Mouse (Mus musculus): Measurements from ENCODE around the gene Prdx1.
"Not testable (repeated sequence)": the region's sequence is repeated elsewhere in the genome, so short reads cannot be mapped to it uniquely, and the experiment has no call there.

Prdx1 gene

DNA sequence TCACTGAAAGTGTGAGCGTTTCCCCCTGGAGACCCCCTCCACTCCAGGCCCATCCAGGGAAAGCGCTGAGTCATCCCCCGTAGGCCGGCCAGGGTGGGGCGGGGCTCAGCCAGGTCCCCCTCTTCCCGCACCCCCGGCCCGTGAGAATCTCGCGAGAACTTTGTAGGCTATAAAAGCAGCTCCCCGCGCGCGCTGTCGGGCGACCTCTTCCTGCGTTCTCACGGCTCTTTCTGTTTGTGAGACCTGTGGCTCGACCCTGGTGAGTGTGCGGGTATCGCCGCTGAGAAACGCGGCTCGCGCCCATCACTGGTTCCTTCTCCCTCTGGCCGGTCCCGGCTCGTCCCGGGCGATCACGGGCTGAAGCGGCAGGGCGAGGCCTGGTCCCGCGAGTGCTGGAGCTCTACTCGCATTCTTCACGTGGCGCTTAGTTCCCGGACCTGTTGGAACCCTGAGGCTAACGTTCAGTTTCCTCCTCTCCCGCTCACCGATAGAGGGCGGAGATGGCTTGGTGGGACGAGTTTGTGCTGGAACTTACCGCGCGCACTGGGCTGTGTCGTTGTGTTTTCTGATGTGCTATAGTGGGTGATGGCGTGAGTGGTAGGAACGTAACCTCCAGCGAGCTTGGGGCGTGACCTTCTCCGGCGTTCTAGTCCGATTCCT, at the start of gene Prdx1:
Gene Prdx1, plus strand, starts transcription at position 143 of the 660 bp plus-strand sequence.
- DNase-seq (ENCODE audit: low spot score), result peak; percentile 99

GRCm38 (mm10) chr4:116638821-116639220, 46.5 kb upstream of the Prdx1 start:
- DNase-seq (ENCODE audit: low spot score), result no peak

GRCm38 (mm10) chr4:116642071-116642470, 43.3 kb upstream of the Prdx1 start:
- no peak for DNase-seq (ENCODE audit: low spot score)

- no peak for DNase-seq (ENCODE audit: low spot score)
These were observed 41.0 kb upstream of the Prdx1 start for GRCm38 (mm10) chr4:116644326-116644725.

GRCm38 (mm10) chr4:116645624-116646023, 39.7 kb upstream of the Prdx1 start:
- no peak for DNase-seq (ENCODE audit: low spot score)

DNA sequence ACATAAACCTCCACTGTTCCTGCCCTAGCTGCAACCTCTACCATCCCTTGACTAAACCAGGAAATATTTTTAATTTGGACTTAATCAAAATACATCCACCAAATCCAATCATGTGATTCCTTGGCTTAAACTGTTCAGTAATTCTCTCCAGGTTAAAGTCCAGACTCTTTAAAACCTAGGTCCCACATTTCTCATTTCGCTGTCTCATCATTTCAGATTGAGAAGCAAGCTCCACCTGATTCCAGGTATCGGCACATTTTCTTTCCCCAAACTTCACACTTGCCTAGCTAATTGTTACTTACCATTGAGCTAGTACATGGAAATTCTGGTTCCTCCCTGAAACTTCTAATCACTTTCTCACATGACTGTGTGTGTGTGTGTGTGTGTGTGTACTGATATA, 35.9 kb upstream of the Prdx1 start:
- no peak for DNase-seq (ENCODE audit: low spot score)

- DNase-seq (ENCODE audit: low spot score), result no peak
These were observed 35.0 kb upstream of the Prdx1 start for GRCm38 (mm10) chr4:116650365-116650764.

- peak; percentile 92 for DNase-seq (ENCODE audit: low spot score)
These were observed 34.2 kb upstream of the Prdx1 start, which contains the start of gene Akr1a1 for GRCm38 (mm10) chr4:116650924-116651796. TSS of gene Akr1a1 (minus strand) at chr4:116651680.

DNA sequence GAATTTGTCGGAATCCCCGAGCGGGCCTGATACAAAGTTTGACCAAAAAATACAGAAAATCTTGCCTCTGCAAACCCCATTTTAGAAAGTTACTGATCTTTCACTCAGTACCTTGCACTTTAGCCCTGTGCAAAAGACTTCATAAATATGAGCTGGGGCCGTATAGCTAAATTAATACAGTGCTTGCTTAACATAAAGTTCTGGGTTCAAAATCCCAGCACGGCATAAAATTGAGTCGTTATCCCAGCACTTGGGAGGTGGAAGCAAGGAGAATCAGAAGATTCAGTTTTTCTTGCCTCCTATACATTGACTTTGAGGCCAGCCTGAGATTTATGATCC, 33.6 kb upstream of the Prdx1 start:
- no peak for DNase-seq (ENCODE audit: low spot score)

DNA sequence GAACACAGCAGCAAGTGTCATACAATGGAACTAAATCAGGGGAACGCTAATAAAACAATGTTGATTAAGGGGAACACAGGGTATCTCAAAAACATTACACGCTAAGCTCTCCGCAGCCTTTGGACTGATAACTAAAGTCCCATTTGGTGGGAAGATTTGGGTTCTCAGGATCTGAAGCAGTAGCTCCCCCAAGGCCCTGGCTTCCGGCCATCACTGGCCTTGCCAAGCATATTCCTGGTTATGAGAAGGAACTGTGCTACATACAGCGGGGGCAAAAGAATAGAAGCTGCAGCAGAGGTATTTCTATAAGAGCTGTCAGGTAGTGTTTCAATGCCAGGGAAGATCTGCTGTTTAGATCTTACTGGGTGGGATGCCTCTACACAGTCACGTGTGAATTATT, 32.1 kb upstream of the Prdx1 start:
- DNase-seq (ENCODE audit: low spot score), result peak; percentile 88

DNA sequence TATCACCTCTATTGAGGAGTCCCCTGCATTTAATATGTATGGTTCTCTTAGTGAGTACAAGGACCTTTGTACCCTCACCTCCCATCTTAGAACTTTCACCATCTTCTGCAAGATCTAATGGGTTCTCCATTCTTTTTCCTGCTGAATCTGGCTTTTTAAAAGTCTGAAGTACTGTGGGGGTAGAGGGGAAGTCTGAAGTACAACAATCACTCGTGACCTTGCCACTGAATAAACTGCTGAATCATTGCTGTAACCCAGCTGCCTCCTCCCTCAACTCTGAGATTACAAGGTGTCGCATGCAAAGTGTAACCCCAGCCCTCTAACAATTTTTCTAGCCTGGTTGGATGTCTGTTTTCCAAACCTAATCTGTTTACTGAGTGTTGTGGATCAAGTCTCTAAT, 30.2 kb upstream of the Prdx1 start:
- DNase-seq (ENCODE audit: low spot score), result no peak

GRCm38 (mm10) chr4:116655658-116656057, 29.7 kb upstream of the Prdx1 start:
- no peak for DNase-seq (ENCODE audit: low spot score)

DNA sequence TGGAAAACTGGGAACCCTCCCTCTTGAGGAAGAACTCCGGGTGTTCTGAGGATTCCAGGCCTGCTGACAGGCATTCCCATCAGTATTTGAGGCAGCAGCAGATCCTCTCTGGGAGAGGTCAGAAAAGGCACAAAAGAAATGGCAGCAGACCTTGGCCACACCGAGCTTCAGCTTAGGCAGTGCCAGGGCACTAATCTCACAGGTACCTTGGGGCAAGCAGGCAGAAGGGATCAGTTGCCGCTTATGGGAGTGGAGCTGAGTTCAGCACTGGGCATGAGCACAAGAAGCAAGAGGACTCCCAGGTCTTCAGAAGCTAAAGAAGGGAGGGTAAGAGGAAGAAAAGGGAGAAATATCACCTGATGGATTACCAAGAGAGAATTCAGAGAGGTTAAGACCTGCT, 27.4 kb upstream of the Prdx1 start:
- no peak for DNase-seq (ENCODE audit: low spot score)

DNA sequence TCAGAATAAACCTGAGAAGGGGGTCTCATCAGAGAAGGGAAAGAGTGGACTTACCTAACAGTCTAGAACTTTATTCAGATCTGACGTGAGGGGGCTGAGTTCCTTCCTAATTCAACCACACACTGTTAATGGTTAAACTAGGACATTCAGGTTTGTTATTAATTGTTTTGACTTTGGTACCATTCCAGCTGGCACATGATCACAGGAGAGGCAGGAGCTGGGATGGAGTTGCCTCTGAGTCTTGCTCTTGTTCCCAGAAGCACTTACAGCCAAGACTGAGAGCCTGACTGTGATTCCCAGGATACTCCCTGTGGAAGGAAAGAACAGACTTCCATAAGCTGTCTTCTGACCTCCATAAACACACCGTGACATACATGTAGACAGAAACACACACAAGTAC, 25.9 kb upstream of the Prdx1 start:
- DNase-seq (ENCODE audit: low spot score), result no peak

GRCm38 (mm10) chr4:116659916-116660315, 25.4 kb upstream of the Prdx1 start:
- not testable (repeated sequence) for DNase-seq (ENCODE audit: low spot score)

DNA sequence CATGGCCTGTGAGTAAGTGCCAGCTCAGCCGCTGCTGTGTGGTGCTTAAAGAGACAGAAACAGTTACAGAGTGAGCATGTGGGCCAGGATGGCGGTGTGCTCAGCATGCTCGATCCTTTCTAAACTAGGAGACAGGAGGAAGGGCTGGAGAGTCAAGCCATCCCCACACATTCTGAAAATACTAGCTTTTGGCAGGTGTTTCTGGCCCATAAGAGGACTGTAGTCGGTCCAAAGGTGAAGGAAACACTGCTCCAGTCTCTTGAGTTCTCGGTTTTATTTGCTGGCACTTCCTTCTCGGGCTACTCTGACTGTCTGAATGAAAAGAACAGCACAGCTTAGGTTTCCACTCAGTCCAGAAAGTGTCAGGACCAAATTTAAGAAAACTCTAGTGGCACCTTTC, 24.5 kb upstream of the Prdx1 start:
- DNase-seq (ENCODE audit: low spot score), result no peak

GRCm38 (mm10) chr4:116661998-116662397, 23.3 kb upstream of the Prdx1 start:
- DNase-seq (ENCODE audit: low spot score), result no peak

DNA sequence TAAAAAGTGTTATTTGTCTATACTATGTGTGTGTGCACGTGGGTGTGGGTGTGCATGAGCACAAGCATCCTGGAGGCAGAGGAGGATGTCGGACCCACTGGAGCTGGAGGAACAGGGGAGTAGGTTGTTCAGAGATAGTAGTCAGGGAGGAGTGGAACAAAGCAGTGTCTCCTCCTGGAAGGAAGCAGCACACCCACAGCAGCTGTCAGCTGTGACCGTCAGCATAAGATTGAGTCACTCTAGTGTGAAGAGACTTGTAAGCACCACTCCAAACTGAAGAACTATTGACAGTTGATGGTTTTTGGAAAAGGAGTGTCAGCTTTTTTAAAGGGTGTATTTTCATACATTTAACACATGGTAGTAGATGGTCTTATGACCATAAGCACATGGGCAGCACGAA, 18.7 kb upstream of the Prdx1 start:
- DNase-seq (ENCODE audit: low spot score), result no peak

DNA sequence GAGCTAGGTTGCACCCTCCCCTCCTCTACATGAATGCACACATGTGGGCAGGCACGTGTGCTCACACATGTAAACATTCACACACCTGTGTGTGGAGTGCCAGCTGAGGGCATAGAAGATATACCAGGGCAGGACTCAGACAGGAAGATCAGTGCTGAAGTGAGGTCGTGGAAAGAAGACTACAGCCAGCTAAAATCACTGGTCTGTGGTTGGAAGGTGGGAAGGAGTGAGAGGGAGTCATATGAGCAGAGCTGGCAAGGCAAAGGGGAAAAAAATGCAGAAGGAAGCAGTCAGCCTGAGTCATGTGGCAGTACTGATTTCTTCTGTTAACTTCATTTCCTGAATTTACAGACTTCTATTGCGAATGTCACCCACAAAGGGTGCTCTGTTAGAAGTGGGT, 17.2 kb upstream of the Prdx1 start:
- DNase-seq (ENCODE audit: low spot score), result no peak

DNA sequence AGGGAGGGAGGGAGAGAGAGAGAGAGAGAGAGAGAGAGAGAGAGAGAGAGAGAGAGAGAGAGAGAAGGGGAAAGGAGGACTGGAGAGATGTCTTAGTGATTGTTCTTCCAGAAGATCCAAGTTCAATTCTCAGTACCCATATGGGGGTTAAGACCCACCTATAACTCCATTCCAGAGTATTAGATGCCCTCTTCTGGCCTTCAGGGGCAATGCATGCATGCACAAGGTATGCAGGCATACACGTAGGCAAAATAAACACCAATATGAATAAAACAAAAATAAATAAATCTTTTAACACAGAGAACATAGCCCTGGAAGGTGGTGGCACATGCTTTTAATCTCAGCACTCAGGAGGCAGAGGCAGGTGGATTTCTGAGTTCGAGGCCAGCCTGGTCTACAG, 16.1 kb upstream of the Prdx1 start:
- DNase-seq (ENCODE audit: low spot score), result no peak

DNA sequence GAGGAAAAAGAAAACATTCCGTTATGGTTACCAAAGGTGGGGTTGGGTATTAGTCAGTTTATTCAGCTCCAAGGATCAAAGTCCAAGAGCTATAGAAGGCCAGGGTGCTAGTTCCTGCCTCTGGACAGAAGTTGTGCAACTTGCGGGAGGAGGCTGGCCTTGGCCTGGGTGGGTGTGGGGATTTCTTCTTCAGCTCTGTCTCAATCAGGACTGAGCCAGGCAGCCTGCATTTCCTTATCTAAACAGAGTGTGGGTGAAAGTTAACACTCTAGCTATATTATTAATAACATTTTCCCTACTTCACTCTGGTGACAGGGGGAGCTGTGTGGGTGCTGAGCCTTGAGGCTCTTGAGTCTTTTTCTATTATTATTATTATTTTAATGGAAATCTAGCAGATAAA, 12.6 kb upstream of the Prdx1 start:
- DNase-seq (ENCODE audit: low spot score), result no peak

DNA sequence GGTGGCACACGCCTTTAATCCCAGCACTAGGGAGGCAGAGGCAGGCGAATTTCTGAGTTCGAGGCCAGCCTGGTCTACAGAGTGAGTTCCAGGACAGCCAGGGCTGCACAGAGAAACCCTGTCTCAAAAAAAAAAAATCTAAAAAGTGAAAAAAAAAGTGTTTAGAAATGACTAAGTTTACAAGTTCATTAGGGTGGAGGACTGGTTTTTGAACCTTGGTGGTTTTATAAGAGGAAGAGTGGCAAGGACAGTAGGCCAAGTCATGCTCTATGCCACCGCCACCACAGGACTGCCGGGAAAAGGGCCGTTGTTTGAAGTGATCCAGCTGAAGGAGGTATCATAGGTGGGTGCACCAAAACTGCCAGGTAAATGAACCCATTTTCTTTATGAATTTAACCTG, 10.6 kb upstream of the Prdx1 start:
- not testable (repeated sequence) for DNase-seq (ENCODE audit: low spot score)

- DNase-seq (ENCODE audit: low spot score), result no peak
These were observed 9.3 kb upstream of the Prdx1 start for GRCm38 (mm10) chr4:116676027-116676426.

DNA sequence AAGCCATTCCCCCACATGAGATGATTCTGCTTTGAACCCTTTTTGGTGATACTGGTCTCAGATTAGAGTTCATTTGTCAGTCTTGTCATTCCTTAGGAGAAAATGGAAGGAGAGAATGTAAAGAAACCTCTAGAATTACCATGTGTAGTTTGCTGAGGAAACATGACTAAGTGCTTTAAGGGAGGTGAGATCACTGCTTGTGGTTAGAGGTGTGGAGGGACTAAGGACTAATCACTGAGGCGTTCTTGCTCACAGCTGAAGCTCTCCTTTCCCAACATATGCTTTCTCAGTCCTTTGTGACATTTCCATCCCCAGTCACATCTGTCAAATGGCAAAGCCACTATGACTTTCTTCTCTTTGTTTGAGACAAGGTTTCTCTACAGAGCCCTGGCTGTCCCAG, 7.5 kb upstream of the Prdx1 start:
- DNase-seq (ENCODE audit: low spot score), result no peak
